Mouse (Mus musculus) stomach, embryonic 15.5 days (tissue): ENCODE data around the gene Vwa8. TPM values are rescaled to one million over a fixed set of nuclear protein-coding genes. Genes with fewer than 3 reads are reported as not detected.

ENCODE experiments used
- ATAC-seq: fragments of 200-750 bp; cut with Nextera tagmentation; 2 replicates; pipeline ENCODE4 v1.8.0; 2017; ENCODE audit warnings: low read depth, moderate number of reproducible peaks, moderate TSS enrichment; ENCODE audit not compliant: insufficient read depth, low FRiP score
- H3K27ac ChIP-seq: fragments of 300-500 bp; sonication (generic); 2 replicates; pipeline ENCODE4 v1.5.1; 2015; ENCODE audit warnings: mild to moderate bottlenecking, inconsistent platforms
- H3K27me3 ChIP-seq: fragments of 300-500 bp; sonication (generic); replicated peaks from 2 replicates; pipeline ENCODE4 v1.6.1; 2015; ENCODE audit warnings: inconsistent platforms
- H3K36me3 ChIP-seq: fragments of 300-500 bp; sonication (generic); 2 replicates; pipeline ENCODE4 v1.6.1; 2015; ENCODE audit warnings: inconsistent platforms
- H3K4me1 ChIP-seq: fragments of 300-500 bp; sonication (generic); 2 replicates; pipeline ENCODE4 v1.6.1; 2015; ENCODE audit warnings: inconsistent platforms
- H3K4me2 ChIP-seq: fragments of 300-500 bp; sonication (generic); 2 replicates; pipeline ENCODE4 v1.6.1; 2015; ENCODE audit warnings: mild to moderate bottlenecking, inconsistent platforms
- H3K4me3 ChIP-seq: fragments of 300-500 bp; sonication (generic); replicated peaks from 2 replicates; pipeline ENCODE4 v1.5.1; 2015; ENCODE audit warnings: inconsistent platforms
- H3K9ac ChIP-seq: fragments of 300-500 bp; sonication (generic); 2 replicates; pipeline ENCODE4 v1.6.1; 2015; ENCODE audit warnings: inconsistent platforms
- H3K9me3 ChIP-seq: fragments of 300-500 bp; sonication (generic); 2 replicates; pipeline ENCODE4 v1.6.1; 2016; ENCODE audit warnings: inconsistent platforms
- WGBS: fragments of 180-500 bp; shearing (Covaris S2); methylation state at CpG from one replicate; pipeline ENCODE4 v1.1.7; 2015; 5-methylcytosine and 5-hydroxymethylcytosine counted together
- polyA plus RNA-seq: library from polyadenylated mRNA; unstranded; fragments of >200 nt; fragmentation: Nextera tagmentation; extraction: Ambion mirVana; gene quantifications from 2 replicates; pipeline ENCODE4 v1.2.1, GENCODE M21; 2015

The Vwa8 gene
- polyA plus RNA-seq, 1 experiment from 2014 or later, result 11.0 TPM

- 77% methylated on average over 12 of the region's 12 CpGs for WGBS
- no peaks in the 10 kb centered on the region for H3K36me3 ChIP-seq
- no peaks in the 10 kb centered on the region for H3K9me3 ChIP-seq
- no peaks in the 10 kb centered on the region for H3K27me3 ChIP-seq
- H3K9ac ChIP-seq, result no peak overlapping the region
- H3K4me3 ChIP-seq, result no peak overlapping the region
- no peaks in the 10 kb centered on the region for H3K4me1 ChIP-seq
- H3K27ac ChIP-seq, result no peak overlapping the region
- no peak for ATAC-seq
- H3K4me2 ChIP-seq, result no peak overlapping the region
Observed at GRCm38 (mm10) chr14:79243038-79243883, 394.4 kb downstream of the Vwa8 start.

- WGBS, result 65% methylated on average over 3 of the region's 3 CpGs
- no peak overlapping the region for H3K9ac ChIP-seq
Observed at GRCm38 (mm10) chr14:79244571-79244970, 395.7 kb downstream of the Vwa8 start.

GRCm38 (mm10) chr14:79251727-79252285 is 403.0 kb downstream of the Vwa8 start:
- no peak overlapping the region for H3K4me2 ChIP-seq
- no peak for ATAC-seq
- WGBS, result 64% methylated on average over 5 of the region's 5 CpGs
- no peak overlapping the region for H3K27ac ChIP-seq
- no peak overlapping the region for H3K9ac ChIP-seq
- H3K9me3 ChIP-seq, result no peaks in the 10 kb centered on the region
- H3K4me1 ChIP-seq, result no peaks in the 10 kb centered on the region
- H3K4me3 ChIP-seq, result no peak overlapping the region
- H3K36me3 ChIP-seq, result no peaks in the 10 kb centered on the region
- H3K27me3 ChIP-seq, result no peaks in the 10 kb centered on the region

More at GRCm38 (mm10) chr14:79244571-79244970, 395.7 kb downstream of the Vwa8 start:
- ATAC-seq, result no peak
- no peaks in the 10 kb centered on the region for H3K9me3 ChIP-seq
- no peaks in the 10 kb centered on the region for H3K27me3 ChIP-seq
- no peaks in the 10 kb centered on the region for H3K4me1 ChIP-seq
- H3K27ac ChIP-seq, result no peak overlapping the region
- H3K4me2 ChIP-seq, result no peak overlapping the region
- H3K4me3 ChIP-seq, result no peak overlapping the region
- H3K36me3 ChIP-seq, result no peaks in the 10 kb centered on the region

Other genes starting within 250 kb of the Vwa8 start
- 1.7 TPM in 2 replicates for gene Dgkh, start 116.3 kb upstream of the Vwa8 start, polyA plus RNA-seq